Mouse (Mus musculus) right cerebral cortex, postnatal 10 days (tissue): ENCODE measurements at regions not wholly inside any gene's neighbourhood (a gene's known extent, or its start where the extent isn't known, plus 50 kb on each side); places are given as distances from the start of the nearest gene placed in this dataset.

Source experiments
- DNase-seq, 2 experiments: peaks; one replicate each; pipeline ENCODE4 v3.0.0; 2021; ENCODE audit warnings: low spot score in 2 of 2

DNA sequence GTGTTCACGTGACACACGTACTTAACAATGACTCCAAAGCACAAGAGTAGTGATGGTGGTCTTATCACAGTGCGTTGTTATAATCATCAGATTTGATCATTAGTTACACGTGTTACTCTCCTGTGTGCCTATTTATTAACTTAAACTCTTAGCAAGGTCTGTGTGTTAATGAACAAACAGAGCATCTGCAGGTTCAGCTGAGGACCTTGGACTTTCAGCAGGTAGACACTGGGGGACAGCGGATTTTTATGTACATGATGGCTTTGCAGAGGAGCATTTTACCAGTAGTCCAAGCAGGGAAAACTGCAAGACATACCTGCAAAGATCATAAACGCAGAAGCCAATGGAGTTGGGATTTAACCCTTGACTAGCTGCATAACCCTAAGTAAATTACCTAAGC, 211.7 kb upstream of the Ntm start:
- DNase-seq, result no peak

- no peak for DNase-seq
Observed at GRCm38 (mm10) chr9:30175376-30175775, 212.4 kb upstream of the Ntm start.

- DNase-seq, result no peak
Observed at GRCm38 (mm10) chr9:30183409-30183808, 220.5 kb upstream of the Ntm start.

GRCm38 (mm10) chr9:30184996-30185763, 222.2 kb upstream of the Ntm start:
- no peak for DNase-seq

- DNase-seq, result no peak
Observed at GRCm38 (mm10) chr9:30186261-30186660, 223.3 kb upstream of the Ntm start.

DNA sequence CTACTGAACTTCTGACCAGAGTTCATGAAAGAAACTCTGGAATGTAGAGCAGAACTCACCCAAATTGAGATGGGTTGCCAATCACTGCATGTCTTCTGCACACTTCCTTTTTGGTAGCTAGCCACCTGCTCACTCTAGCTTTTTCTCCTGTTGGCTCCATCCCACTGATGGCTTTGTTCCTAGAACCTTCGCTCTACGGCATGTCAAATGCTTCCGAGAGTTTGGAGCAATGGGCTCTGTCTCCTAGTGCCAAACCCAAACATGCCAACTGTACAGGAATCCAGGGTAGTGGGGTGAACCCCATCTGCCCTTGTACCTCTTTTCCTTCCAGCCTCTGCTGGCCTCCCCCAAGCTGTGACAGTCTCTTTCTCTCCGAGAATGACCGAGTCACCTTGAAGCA, 227.1 kb upstream of the Ntm start:
- no peak for DNase-seq

DNA sequence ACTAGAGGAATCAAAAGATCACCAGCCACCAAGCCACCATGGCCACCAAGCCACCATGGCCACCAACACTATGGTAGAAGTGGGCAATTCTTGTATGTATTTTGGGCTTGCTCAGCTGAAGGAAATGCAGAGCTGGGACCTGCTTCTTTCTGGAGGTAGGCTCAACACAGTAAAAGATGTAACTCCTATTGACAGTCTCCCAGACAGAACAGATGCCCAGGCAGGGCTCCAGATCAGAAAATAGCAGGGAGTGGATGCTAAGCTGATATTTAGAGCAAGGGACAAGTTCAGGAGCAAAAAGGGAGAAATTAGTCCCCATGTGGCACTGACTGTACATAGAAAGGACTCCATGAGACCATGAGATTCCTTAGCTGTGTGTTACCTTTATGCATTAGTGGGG, 228.2 kb upstream of the Ntm start:
- peak; percentile 52 to 58 for DNase-seq

DNA sequence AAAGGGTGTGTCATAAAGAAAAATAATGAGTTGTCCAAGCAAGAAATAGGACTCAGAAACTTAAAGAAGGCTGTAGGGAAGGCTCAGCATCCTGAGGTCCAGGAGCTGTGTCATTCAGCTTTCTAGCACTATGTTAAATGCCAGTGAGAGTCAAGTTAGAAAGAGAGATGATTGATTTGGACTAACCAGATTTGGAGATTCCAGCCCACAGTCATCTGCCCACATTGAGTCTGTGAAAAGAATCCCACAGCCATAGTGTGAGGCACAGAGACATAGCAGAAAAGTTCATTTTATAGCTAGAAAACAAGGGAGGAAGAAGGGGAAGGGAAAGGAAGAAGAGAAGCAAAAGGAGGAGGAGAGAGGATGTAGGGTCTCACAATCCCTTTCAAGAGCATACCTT, 229.0 kb upstream of the Ntm start:
- DNase-seq, result no peak

DNA sequence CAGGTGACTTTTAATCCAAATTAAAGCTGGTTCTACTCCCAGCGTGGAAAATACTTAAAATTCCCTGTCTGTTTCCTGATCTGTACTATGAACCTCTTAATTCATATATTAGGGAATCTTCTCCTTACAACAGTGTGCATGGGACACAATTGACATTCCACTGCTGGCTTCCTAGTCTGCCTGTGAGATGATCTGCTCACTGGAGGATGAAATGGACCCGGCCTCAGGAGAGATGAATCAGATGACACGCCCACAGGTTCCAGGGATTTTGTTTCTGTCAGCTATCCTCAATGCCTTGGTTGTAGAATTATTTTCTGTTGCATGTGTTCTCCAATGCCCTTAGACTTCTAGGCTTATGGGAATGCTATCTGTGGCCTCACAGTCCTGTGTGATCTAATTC, 231.9 kb upstream of the Ntm start:
- DNase-seq, result no peak

DNA sequence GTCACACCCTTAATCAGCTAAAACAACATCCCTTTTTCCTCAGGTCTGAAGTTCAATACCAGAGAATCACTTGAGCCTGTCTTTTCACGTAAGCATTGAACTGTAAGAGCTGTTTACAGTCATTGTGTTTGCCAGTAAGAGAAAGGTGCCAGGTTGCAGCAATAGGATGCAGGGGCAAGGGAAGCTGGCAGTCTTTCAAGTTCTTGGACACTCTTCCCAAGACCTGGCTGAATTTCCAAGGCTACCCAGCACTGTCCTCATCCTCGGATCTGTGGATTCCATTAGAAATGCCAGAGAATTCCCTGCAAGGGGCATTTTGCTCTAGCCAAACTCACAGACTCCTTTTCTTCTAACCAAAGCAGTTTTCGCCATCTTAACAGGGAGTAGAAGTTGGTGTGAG, 224.5 kb upstream of the Snx19 start:
- DNase-seq, result no peak

GRCm38 (mm10) chr9:30207631-30208030, 219.3 kb upstream of the Snx19 start:
- no peak for DNase-seq

- DNase-seq, result no peak
Observed at GRCm38 (mm10) chr9:30209806-30210205, 217.1 kb upstream of the Snx19 start.

GRCm38 (mm10) chr9:30212471-30213075, 214.3 kb upstream of the Snx19 start:
- DNase-seq, result peak; percentile 55 to 67

DNA sequence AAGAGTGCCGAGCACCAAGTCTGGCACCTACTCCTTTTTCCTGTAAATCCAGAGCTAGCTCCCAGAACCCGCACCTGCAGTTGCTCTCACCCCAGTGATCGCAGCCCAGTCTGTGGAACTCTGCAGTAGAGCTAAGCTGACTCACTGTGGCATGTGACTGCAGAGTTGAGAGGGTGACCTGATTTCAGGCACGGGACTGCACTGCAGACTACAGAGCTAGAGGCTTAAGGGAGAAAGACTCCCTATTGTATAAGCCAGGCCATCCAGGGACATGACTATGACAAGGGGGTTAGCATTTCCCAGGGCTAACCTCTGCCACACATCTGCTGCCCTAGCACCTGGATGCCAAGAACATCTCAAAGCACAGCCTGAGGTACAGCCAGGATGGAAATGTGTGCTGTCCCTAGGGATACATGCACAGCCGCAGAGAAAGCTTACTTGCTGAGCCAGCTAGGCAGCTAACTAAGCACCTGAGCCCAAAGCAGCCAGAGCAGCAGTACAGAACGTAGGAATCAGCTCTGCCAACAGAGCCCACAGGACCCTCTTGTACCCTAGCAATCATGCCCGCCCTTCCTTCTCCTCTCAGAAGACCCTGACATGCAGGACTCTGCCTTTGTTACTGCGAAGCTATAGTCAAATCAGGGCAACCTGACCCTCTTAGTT, 192.3 kb upstream of the Snx19 start:
- DNase-seq, result peak; percentile 29 to 48

DNA sequence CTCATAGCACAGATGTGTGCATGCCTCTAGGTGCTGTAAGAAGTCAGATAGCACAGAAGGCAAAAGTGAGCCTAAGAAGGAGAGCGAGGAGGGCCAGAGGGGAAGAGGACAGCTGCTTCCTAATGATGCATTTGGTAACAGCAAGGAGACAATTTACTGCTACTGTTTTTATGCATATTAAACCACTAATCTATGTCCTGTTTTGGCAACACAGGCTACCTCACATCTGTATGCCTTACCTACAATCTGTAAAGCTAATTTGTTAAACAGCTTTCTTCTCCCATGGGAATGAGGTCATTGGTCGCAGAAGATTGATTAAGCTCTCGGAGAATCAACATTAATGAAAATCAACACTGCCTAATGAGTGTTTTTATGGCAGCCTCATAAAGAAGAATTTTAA, 191.1 kb upstream of the Snx19 start:
- no peak for DNase-seq

DNA sequence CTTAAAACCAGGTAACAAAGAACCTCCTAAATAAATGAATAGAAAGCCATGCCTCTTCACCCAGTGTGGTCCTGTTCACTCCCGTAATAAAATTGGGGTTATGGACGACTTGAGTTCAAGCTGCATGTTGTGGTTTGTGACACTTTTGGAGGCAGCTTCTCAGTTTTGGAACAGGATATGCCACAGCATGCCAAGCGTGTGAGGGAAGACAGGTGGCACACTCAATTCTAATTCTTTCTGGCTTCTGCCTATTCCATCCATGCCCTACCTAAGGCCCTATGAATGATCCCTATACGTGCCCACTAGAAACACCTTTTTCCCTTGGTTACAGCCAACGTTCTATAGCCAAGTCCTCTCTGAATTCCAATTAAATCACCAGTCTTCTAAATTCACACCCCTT, 184.8 kb upstream of the Snx19 start:
- DNase-seq, result no peak

GRCm38 (mm10) chr9:30264533-30265168, 162.3 kb upstream of the Snx19 start:
- DNase-seq, result peak; percentile 87 to 90

GRCm38 (mm10) chr9:30271081-30271480, 155.8 kb upstream of the Snx19 start:
- no peak for DNase-seq

DNA sequence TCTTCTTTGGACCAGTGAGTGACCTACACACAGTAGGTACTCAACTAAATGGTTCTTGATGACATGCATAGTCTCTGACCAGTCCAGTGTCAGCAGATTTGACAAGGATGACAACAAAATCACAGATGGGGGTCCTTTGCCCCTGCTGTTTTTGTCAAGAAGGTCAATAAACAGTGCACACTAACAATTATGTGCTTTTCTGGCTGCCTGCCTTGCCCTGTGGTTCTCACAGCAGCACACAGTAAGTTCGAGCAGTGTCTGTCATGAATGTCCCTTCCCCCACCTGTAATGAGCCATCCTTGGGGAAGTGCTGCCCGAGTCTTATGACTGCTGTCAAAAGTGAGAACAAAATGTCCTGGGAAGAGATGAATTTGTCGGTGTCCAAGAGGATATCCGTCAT, 153.1 kb upstream of the Snx19 start:
- DNase-seq, result no peak

GRCm38 (mm10) chr9:30278231-30278630, 148.7 kb upstream of the Snx19 start:
- DNase-seq, result no peak

DNA sequence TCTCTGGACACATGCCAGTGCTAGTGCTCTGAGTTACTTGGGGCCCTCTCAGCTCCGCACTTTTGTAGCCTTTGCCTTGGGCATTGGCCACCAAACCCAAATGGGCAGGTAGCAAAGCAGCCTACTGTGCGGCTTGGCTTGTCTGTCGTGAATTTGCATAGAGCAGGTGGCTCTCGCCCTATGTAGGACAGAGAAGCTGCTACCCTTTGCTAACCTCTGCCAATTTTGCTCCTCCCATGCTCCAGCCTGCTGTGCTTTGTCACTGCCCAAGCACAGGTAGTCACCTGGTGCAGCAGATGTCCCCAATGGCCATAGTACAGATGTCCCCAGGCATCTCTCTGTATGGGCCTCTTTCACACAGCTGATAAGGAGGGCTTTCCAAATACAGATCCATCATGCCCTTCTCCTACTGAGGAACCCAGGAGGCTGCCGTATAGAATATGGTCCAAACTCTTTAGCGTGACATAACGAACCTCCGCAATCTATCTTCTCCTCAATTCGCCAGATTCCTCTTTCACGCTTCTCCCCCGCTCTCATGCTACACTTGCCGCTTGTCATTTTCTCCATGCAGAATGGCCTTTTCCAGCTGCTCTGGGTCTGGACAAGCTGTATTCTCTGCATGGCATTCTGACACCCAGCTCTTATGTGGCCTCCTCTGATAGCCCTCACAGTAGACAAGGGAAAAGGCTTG, 143.7 kb upstream of the Snx19 start:
- no peak for DNase-seq

DNA sequence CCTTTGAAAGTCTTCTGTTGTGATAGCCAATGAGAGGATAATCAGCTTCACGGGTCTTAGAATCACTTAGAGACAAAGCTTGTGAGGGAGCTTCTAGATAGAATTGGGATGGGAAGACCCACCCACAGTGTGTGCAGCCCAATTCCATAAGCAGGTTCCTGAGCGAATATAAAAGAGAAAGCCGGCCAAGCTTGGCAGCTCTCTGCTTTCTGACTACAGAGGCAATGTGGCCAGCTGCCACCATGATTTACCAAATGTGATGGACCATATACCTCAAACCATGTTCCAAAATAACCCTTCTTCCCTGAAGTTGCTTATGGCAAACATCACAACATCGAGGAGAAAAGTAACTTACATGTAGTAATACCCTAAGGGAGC, 143.1 kb upstream of the Snx19 start:
- peak; percentile 39 to 40 for DNase-seq
